Mouse (Mus musculus): ENCODE measurements at regions not wholly inside any gene's neighbourhood (a gene's known extent, or its start where the extent isn't known, plus 50 kb on each side); places are given as distances from the start of the nearest gene placed in this dataset.
"Not testable (repeated sequence)": the region's sequence is repeated elsewhere in the genome, so short reads cannot be mapped to it uniquely, and the experiment has no call there.

- DNase-seq (ENCODE audit: low spot score) = no peak
- H3K27ac ChIP-seq = no peak overlapping the region
- H3K27me3 ChIP-seq (ENCODE audit: insufficient read depth, poor library complexity, severe bottlenecking) = no peaks in the 10 kb centered on the region
- 62% methylated on average over 5 of the region's 5 CpGs for WGBS
- H3K4me1 ChIP-seq = no peaks in the 10 kb centered on the region
- no peaks in the 10 kb centered on the region for H3K9me3 ChIP-seq
- no peaks in the 10 kb centered on the region for H3K36me3 ChIP-seq
- no peak overlapping the region for H3K4me3 ChIP-seq
These were observed 254.8 kb upstream of the Gm6793 start for GRCm38 (mm10) chr8:112269598-112269997.

GRCm38 (mm10) chr8:112269214-112269566 lies 254.4 kb upstream of the Gm6793 start:
- WGBS = 71% methylated on average over 8 of the region's 8 CpGs
- no peaks in the 10 kb centered on the region for H3K27me3 ChIP-seq (ENCODE audit: insufficient read depth, poor library complexity, severe bottlenecking)
- no peak overlapping the region for H3K27ac ChIP-seq
- DNase-seq (ENCODE audit: low spot score) = no peak
- no peaks in the 10 kb centered on the region for H3K4me1 ChIP-seq
- H3K9me3 ChIP-seq = no peaks in the 10 kb centered on the region
- H3K4me3 ChIP-seq = no peak overlapping the region
- H3K36me3 ChIP-seq = no peaks in the 10 kb centered on the region

DNA sequence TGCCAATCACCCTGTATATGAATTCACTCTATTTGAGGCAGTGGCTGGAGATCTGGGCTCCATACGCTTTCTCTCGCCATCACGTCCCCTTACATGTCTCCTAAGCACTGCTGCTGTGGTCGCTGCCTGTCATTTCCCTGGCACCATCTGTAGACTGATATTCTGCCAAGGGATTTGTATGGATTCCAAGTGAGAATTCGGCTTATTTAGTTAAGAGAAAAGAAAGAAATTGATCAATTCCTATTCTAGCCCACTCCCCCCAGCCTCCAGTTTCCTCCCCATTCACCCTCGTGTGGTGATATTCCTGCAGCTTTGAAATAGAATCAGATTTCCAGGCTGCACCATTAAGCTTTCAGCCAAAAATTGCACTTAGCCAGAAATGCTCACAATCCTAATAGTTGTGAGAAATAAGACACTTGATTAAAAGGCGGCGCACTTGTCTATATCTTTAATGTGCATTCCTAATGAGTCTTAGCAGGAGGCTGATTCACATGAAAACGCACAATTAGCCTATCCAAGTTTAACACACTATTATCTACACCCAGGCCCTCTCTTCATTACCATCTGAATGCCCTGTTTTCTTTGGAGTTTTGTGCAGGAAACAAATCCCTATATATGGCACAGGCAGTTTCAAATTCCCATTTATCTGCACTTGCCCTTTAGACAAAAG lies 253.8 kb upstream of the Gm6793 start:
- 71% methylated on average over 9 of the region's 9 CpGs for WGBS
- H3K36me3 ChIP-seq = no peaks in the 10 kb centered on the region
- no peak for DNase-seq (ENCODE audit: low spot score)

GRCm38 (mm10) chr8:112257922-112258475 lies 243.2 kb upstream of the Gm6793 start:
- 56% methylated on average over 13 of the region's 13 CpGs for WGBS
- H3K4me3 ChIP-seq = peak overlapping the region; percentile 18; the same call in 1 of the 2 replicates
- DNase-seq (ENCODE audit: low spot score) = no peak
- H3K36me3 ChIP-seq = no peaks in the 10 kb centered on the region
- H3K4me1 ChIP-seq = no peaks in the 10 kb centered on the region
- no peak overlapping the region for H3K27ac ChIP-seq
- no peaks in the 10 kb centered on the region for H3K27me3 ChIP-seq (ENCODE audit: insufficient read depth, poor library complexity, severe bottlenecking)
- no peaks in the 10 kb centered on the region for H3K9me3 ChIP-seq

More for the DNA sequence above, 253.8 kb upstream of the Gm6793 start:
- Histone ChIP-seq H3K4me1 (no peaks in the 10 kb centered on the region), H3K4me3 (no peak overlapping the region), H3K9me3 (no peaks in the 10 kb centered on the region), H3K27ac (no peak overlapping the region), H3K27me3 (ENCODE audit: insufficient read depth, poor library complexity, severe bottlenecking) (no peaks in the 10 kb centered on the region)

GRCm38 (mm10) chr8:112257311-112257894 lies 242.6 kb upstream of the Gm6793 start:
- no peak for DNase-seq (ENCODE audit: low spot score)
- no peaks in the 10 kb centered on the region for H3K27me3 ChIP-seq (ENCODE audit: insufficient read depth, poor library complexity, severe bottlenecking)
- H3K36me3 ChIP-seq = no peaks in the 10 kb centered on the region
- H3K4me1 ChIP-seq = no peaks in the 10 kb centered on the region
- 26% methylated on average over 18 of the region's 18 CpGs for WGBS
- H3K9me3 ChIP-seq = no peaks in the 10 kb centered on the region
- H3K27ac ChIP-seq = no peak overlapping the region
- peak overlapping the region; percentile 18; the same call in 1 of the 2 replicates for H3K4me3 ChIP-seq

- H3K27me3 ChIP-seq (ENCODE audit: insufficient read depth, poor library complexity, severe bottlenecking); H3K36me3 ChIP-seq; H3K4me3 ChIP-seq; H3K27ac ChIP-seq; H3K4me1 ChIP-seq; H3K9me3 ChIP-seq; DNase-seq (ENCODE audit: low spot score): not testable (repeated sequence)
- 82% methylated on average over 2 of the region's 2 CpGs for WGBS
These were observed 231.8 kb upstream of the Gm6793 start for GRCm38 (mm10) chr8:112246629-112247028.

DNA sequence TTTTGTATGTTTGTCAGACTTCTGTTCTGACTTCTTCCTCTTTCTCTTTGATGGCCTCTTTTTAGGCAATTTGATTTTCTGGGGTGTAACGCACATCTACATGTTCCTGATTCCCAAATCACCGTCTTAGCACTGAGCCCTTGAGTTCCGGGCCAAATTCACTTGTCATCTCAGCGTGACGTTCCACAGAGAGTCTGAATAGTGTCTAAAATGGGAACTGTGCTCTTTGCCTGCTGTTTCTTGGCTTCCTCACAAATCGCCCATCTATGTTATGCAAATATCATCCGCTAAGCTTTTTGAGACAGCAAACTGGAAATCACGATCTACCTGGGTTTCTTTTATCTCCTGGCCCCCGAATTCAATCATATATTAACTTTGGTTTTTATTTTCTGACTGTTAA lies 223.8 kb upstream of the Gm6793 start:
- no peak for DNase-seq (ENCODE audit: low spot score)
- H3K9me3 ChIP-seq = no peaks in the 10 kb centered on the region
- no peaks in the 10 kb centered on the region for H3K27me3 ChIP-seq (ENCODE audit: insufficient read depth, poor library complexity, severe bottlenecking)
- no peaks in the 10 kb centered on the region for H3K36me3 ChIP-seq
- H3K27ac ChIP-seq = no peak overlapping the region
- 72% methylated on average over 9 of the region's 9 CpGs for WGBS
- H3K4me1 ChIP-seq = no peaks in the 10 kb centered on the region
- H3K4me3 ChIP-seq = no peak overlapping the region

- 89% methylated on average over 19 of the region's 19 CpGs for WGBS
- H3K4me1 ChIP-seq; H3K9me3 ChIP-seq; DNase-seq (ENCODE audit: low spot score); H3K36me3 ChIP-seq; H3K27me3 ChIP-seq (ENCODE audit: insufficient read depth, poor library complexity, severe bottlenecking); H3K27ac ChIP-seq; H3K4me3 ChIP-seq: not testable (repeated sequence)
These were observed 221.9 kb upstream of the Gm6793 start for GRCm38 (mm10) chr8:112236751-112237150.

GRCm38 (mm10) chr8:112219656-112220055 lies 204.8 kb upstream of the Gm6793 start:
- Histone ChIP-seq H3K4me1 (no peaks in the 10 kb centered on the region), H3K4me3 (no peak overlapping the region), H3K9me3 (no peaks in the 10 kb centered on the region), H3K27me3 (ENCODE audit: insufficient read depth, poor library complexity, severe bottlenecking) (no peaks in the 10 kb centered on the region), H3K36me3 (no peaks in the 10 kb centered on the region), H3K27ac (no peak overlapping the region)
- no peak for DNase-seq (ENCODE audit: low spot score)
- 77% methylated on average over 6 of the region's 6 CpGs for WGBS

DNA sequence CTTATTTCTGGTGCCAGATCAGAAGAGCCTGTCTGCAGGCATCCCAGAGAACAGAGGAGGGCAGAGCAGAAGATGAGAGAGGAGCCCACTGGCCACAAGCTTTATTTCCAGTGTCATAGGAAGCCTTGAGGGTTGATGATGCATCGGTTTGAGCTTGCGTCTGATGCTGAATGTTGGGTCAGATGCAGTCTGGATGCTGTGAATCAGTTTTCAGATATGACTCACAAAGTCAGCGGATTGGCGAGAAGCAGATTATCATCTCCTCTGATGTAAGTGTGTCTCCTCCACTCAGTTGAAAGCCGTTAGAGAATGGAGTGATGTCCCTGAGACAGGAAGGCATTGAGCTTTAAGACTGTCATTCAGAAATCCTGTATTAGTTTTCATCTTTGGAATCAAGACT lies 197.3 kb upstream of the Gm6793 start:
- no peaks in the 10 kb centered on the region for H3K36me3 ChIP-seq
- H3K4me3 ChIP-seq = no peak overlapping the region
- H3K4me1 ChIP-seq = no peaks in the 10 kb centered on the region
- no peaks in the 10 kb centered on the region for H3K27me3 ChIP-seq (ENCODE audit: insufficient read depth, poor library complexity, severe bottlenecking)
- no peak for DNase-seq (ENCODE audit: low spot score)
- H3K9me3 ChIP-seq = peaks cover 2% of the 10 kb centered on the region; the same call in 1 of the 2 replicates
- H3K27ac ChIP-seq = no peak overlapping the region
- WGBS = 86% methylated on average over 5 of the region's 5 CpGs

- no peaks in the 10 kb centered on the region for H3K36me3 ChIP-seq
- no peak for DNase-seq (ENCODE audit: low spot score)
- H3K27me3 ChIP-seq (ENCODE audit: insufficient read depth, poor library complexity, severe bottlenecking) = no peaks in the 10 kb centered on the region
- no peak overlapping the region for H3K27ac ChIP-seq
- H3K9me3 ChIP-seq = no peaks in the 10 kb centered on the region
- H3K4me3 ChIP-seq = no peak overlapping the region
- WGBS = 53% methylated on average over 1 of the region's 1 CpGs
- H3K4me1 ChIP-seq = no peaks in the 10 kb centered on the region
These were observed 181.6 kb upstream of the Gm6793 start for GRCm38 (mm10) chr8:112196423-112196822.

DNA sequence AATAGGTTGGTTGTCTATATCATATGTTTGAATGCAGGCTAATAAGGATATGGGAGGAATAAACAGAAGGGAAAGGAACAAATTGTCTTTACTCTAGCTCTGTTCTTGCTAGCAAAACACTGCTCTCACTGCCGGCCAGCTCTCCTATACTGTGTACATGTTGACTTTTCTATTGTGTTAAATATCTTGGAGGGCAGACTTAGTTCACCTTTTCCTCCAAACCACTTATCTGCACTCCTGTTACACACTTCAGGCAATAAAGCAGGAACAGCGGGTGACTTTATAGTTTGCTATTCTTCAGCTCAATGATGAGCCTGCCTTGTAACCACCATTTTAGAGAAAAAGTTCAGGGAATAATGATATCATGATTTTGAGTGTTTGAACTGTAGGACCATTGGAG lies 181.0 kb upstream of the Gm6793 start:
- DNase-seq (ENCODE audit: low spot score) = no peak
- Histone ChIP-seq H3K27me3 (ENCODE audit: insufficient read depth, poor library complexity, severe bottlenecking) (no peaks in the 10 kb centered on the region), H3K9me3 (no peaks in the 10 kb centered on the region), H3K27ac (no peak overlapping the region), H3K36me3 (no peaks in the 10 kb centered on the region), H3K4me1 (no peaks in the 10 kb centered on the region), H3K4me3 (no peak overlapping the region)
- WGBS = 74% methylated on average over 2 of the region's 2 CpGs

- H3K36me3 ChIP-seq = no peaks in the 10 kb centered on the region
- H3K4me1 ChIP-seq = no peaks in the 10 kb centered on the region
- DNase-seq (ENCODE audit: low spot score) = no peak
- H3K4me3 ChIP-seq = no peak overlapping the region
- WGBS = 68% methylated on average over 3 of the region's 3 CpGs
- H3K27ac ChIP-seq = no peak overlapping the region
- no peaks in the 10 kb centered on the region for H3K9me3 ChIP-seq
- H3K27me3 ChIP-seq (ENCODE audit: insufficient read depth, poor library complexity, severe bottlenecking) = no peaks in the 10 kb centered on the region
These were observed 177.0 kb upstream of the Gm6793 start for GRCm38 (mm10) chr8:112191846-112192245.
